Mouse (Mus musculus): Measurements from ENCODE around the gene Ece1. TPM values are rescaled to one million over a fixed set of nuclear protein-coding genes. Genes with fewer than 3 reads are reported as not detected.

Ece1 gene
- polyA plus RNA-seq, 1 experiment from 2014 or later: 53.7 TPM

- Histone ChIP-seq H3K27me3 (no peaks in the 10 kb centered on the region), H3K27ac (no peak overlapping the region), H3K9me3 (replicated peaks) (no peaks in the 10 kb centered on the region), H3K9ac (no peak overlapping the region), H3K36me3 (no peaks in the 10 kb centered on the region), H3K4me3 (replicated peaks) (no peak overlapping the region), H3K4me1 (peaks cover 32% of the 10 kb centered on the region), H3K4me2 (no peak overlapping the region)
- 54% methylated on average over 2 of the region's 2 CpGs for WGBS
- no peak for ATAC-seq (replicated peaks; ENCODE audit: low FRiP score)
These were observed 3.7 kb upstream of the Ece1 start for GRCm38 (mm10) chr4:137858371-137858770.

- H3K4me1 ChIP-seq: peaks cover 51% of the 10 kb centered on the region
- peak overlapping the region; percentile 82 for H3K9ac ChIP-seq
- H3K27me3 ChIP-seq: no peaks in the 10 kb centered on the region
- no peaks in the 10 kb centered on the region for H3K9me3 ChIP-seq (replicated peaks)
- peak; percentile 77 for ATAC-seq (replicated peaks; ENCODE audit: low FRiP score)
- peak overlapping the region; percentile 75 for H3K27ac ChIP-seq
- no peaks in the 10 kb centered on the region for H3K36me3 ChIP-seq
- peak overlapping the region; percentile 91 for H3K4me2 ChIP-seq
- peak overlapping the region; percentile 69 for H3K4me3 ChIP-seq (replicated peaks)
- 14% methylated on average over 17 of the region's 17 CpGs for WGBS
These were observed 501 bp upstream of the Ece1 start for GRCm38 (mm10) chr4:137861461-137862011.

GRCm38 (mm10) chr4:137862516-137863240 lies 641 bp downstream of the Ece1 start:
- Histone ChIP-seq H3K9ac (peak overlapping the region; percentile 82), H3K27me3 (no peaks in the 10 kb centered on the region)
- 0 out of 2 replicates have a peak, but pooled peaks have one; percentile 12 for ATAC-seq (replicated peaks; ENCODE audit: low FRiP score)

GRCm38 (mm10) chr4:137864031-137864430 lies 2.0 kb downstream of the Ece1 start:
- no peak overlapping the region for H3K4me3 ChIP-seq (replicated peaks)
- no peak overlapping the region for H3K9ac ChIP-seq
- H3K27me3 ChIP-seq: no peaks in the 10 kb centered on the region
- H3K9me3 ChIP-seq (replicated peaks): no peaks in the 10 kb centered on the region
- no peak for ATAC-seq (replicated peaks; ENCODE audit: low FRiP score)
- no peaks in the 10 kb centered on the region for H3K36me3 ChIP-seq
- H3K27ac ChIP-seq: no peak overlapping the region
- peaks cover 75% of the 10 kb centered on the region for H3K4me1 ChIP-seq
- H3K4me2 ChIP-seq: no peak overlapping the region
- 89% methylated on average over 4 of the region's 4 CpGs for WGBS

More at GRCm38 (mm10) chr4:137862516-137863240, 641 bp downstream of the Ece1 start:
- WGBS: 7% methylated on average over 21 of the region's 21 CpGs
- H3K4me2 ChIP-seq: peak overlapping the region; percentile 91
- peak overlapping the region; percentile 39 for H3K27ac ChIP-seq
- peaks cover 62% of the 10 kb centered on the region for H3K4me1 ChIP-seq
- peak overlapping the region; percentile 69 for H3K4me3 ChIP-seq (replicated peaks)
- H3K36me3 ChIP-seq: no peaks in the 10 kb centered on the region
- no peaks in the 10 kb centered on the region for H3K9me3 ChIP-seq (replicated peaks)

GRCm38 (mm10) chr4:137864769-137865168 lies 2.7 kb downstream of the Ece1 start:
- peaks cover 81% of the 10 kb centered on the region for H3K4me1 ChIP-seq
- H3K4me3 ChIP-seq (replicated peaks): no peak overlapping the region; the same call in 1 of the 2 replicates
- H3K9ac ChIP-seq: no peak overlapping the region
- 30% methylated on average over 9 of the region's 9 CpGs for WGBS
- peak overlapping the region; percentile 25; the same call in 1 of the 2 replicates for H3K27ac ChIP-seq
- no peaks in the 10 kb centered on the region for H3K36me3 ChIP-seq
- no peaks in the 10 kb centered on the region for H3K27me3 ChIP-seq
- H3K9me3 ChIP-seq (replicated peaks): no peaks in the 10 kb centered on the region
- peak overlapping the region; percentile 39 for H3K4me2 ChIP-seq
- ATAC-seq (replicated peaks; ENCODE audit: low FRiP score): no peak

GRCm38 (mm10) chr4:137865221-137865641 lies 3.2 kb downstream of the Ece1 start:
- H3K4me2 ChIP-seq: peak overlapping the region; percentile 39
- peak overlapping the region; percentile 25; the same call in 1 of the 2 replicates for H3K27ac ChIP-seq
- no peaks in the 10 kb centered on the region for H3K36me3 ChIP-seq
- no peak overlapping the region for H3K4me3 ChIP-seq (replicated peaks)
- no peak for ATAC-seq (replicated peaks; ENCODE audit: low FRiP score)
- H3K9me3 ChIP-seq (replicated peaks): no peaks in the 10 kb centered on the region
- WGBS: 37% methylated on average over 10 of the region's 10 CpGs
- H3K27me3 ChIP-seq: no peaks in the 10 kb centered on the region
- H3K9ac ChIP-seq: no peak overlapping the region
- peaks cover 85% of the 10 kb centered on the region for H3K4me1 ChIP-seq

GRCm38 (mm10) chr4:137866206-137866863 lies 4.3 kb downstream of the Ece1 start:
- Histone ChIP-seq H3K36me3 (no peaks in the 10 kb centered on the region), H3K4me1 (peaks cover 82% of the 10 kb centered on the region), H3K4me2 (no peak overlapping the region), H3K27ac (peak overlapping the region; percentile 82), H3K27me3 (no peaks in the 10 kb centered on the region), H3K9me3 (replicated peaks) (no peaks in the 10 kb centered on the region), H3K9ac (no peak overlapping the region), H3K4me3 (replicated peaks) (no peak overlapping the region)
- ATAC-seq (replicated peaks; ENCODE audit: low FRiP score): no peak
- 45% methylated on average over 19 of the region's 19 CpGs for WGBS

- Histone ChIP-seq H3K9me3 (replicated peaks) (no peaks in the 10 kb centered on the region), H3K27ac (peak overlapping the region; percentile 82), H3K27me3 (no peaks in the 10 kb centered on the region), H3K4me3 (replicated peaks) (no peak overlapping the region), H3K4me2 (peak overlapping the region; percentile 20; the same call in 1 of the 2 replicates), H3K4me1 (peaks cover 77% of the 10 kb centered on the region), H3K36me3 (no peaks in the 10 kb centered on the region), H3K9ac (no peak overlapping the region)
- WGBS: 30% methylated on average over 4 of the region's 4 CpGs
- peak; percentile 65 for ATAC-seq (replicated peaks; ENCODE audit: low FRiP score)
These were observed 5.2 kb downstream of the Ece1 start for GRCm38 (mm10) chr4:137867225-137867624.

- Histone ChIP-seq H3K36me3 (no peaks in the 10 kb centered on the region), H3K27me3 (no peaks in the 10 kb centered on the region), H3K9me3 (replicated peaks) (no peaks in the 10 kb centered on the region), H3K4me3 (replicated peaks) (no peak overlapping the region), H3K9ac (no peak overlapping the region), H3K4me2 (peak overlapping the region; percentile 18; the same call in 1 of the 2 replicates), H3K4me1 (peaks cover 73% of the 10 kb centered on the region), H3K27ac (peak overlapping the region; percentile 82)
- ATAC-seq (replicated peaks; ENCODE audit: low FRiP score): peak; percentile 65
- WGBS: 28% methylated on average over 13 of the region's 13 CpGs
These were observed 5.7 kb downstream of the Ece1 start for GRCm38 (mm10) chr4:137867675-137868257.

- WGBS: 51% methylated on average over 16 of the region's 16 CpGs
- H3K27ac ChIP-seq: no peak overlapping the region
- H3K4me3 ChIP-seq (replicated peaks): no peak overlapping the region
- H3K36me3 ChIP-seq: no peaks in the 10 kb centered on the region
- ATAC-seq (replicated peaks; ENCODE audit: low FRiP score): no peak
- no peaks in the 10 kb centered on the region for H3K27me3 ChIP-seq
- peaks cover 65% of the 10 kb centered on the region for H3K4me1 ChIP-seq
- H3K4me2 ChIP-seq: no peak overlapping the region
- no peak overlapping the region for H3K9ac ChIP-seq
- no peaks in the 10 kb centered on the region for H3K9me3 ChIP-seq (replicated peaks)
These were observed 7.7 kb downstream of the Ece1 start for GRCm38 (mm10) chr4:137869667-137870274.

- Histone ChIP-seq H3K9me3 (replicated peaks) (no peaks in the 10 kb centered on the region), H3K4me1 (peaks cover 61% of the 10 kb centered on the region), H3K36me3 (no peaks in the 10 kb centered on the region), H3K4me3 (replicated peaks) (no peak overlapping the region), H3K9ac (no peak overlapping the region), H3K27me3 (no peaks in the 10 kb centered on the region), H3K27ac (no peak overlapping the region), H3K4me2 (no peak overlapping the region)
- no peak for ATAC-seq (replicated peaks; ENCODE audit: low FRiP score)
- WGBS: 89% methylated on average over 4 of the region's 4 CpGs
These were observed 8.9 kb downstream of the Ece1 start for GRCm38 (mm10) chr4:137870979-137871378.
